Mouse (Mus musculus): ENCODE results near the gene Tulp3. TPM values are rescaled to one million over a fixed set of nuclear protein-coding genes. Genes with fewer than 3 reads are reported as not detected.

Tulp3 gene
- total and polyA plus RNA-seq, 3 experiments, result 5.3 to 19.2 TPM; not detected in 1

GRCm38 (mm10) chr6:128282126-128282525 lies 73.5 kb downstream of the Tulp3 start:
- no peak for TF ChIP-seq MYB (IDR thresholded peaks at IDR 0.05; ENCODE audit: low read depth, low read length)
- TF ChIP-seq HCFC1 (IDR thresholded peaks at IDR 0.05; ENCODE audit: low read depth, low read length), result no peak
- no peak for TF ChIP-seq GATA1 (IDR thresholded peaks at IDR 0.05; ENCODE audit: low read depth, low read length)
- TF ChIP-seq MAX (IDR thresholded peaks at IDR 0.05; ENCODE audit: low read length), result no peak
- TF ChIP-seq BHLHE40 (IDR thresholded peaks at IDR 0.05; ENCODE audit: borderline replicate concordance, low read depth, low read length), result no peak
- no peak for TF ChIP-seq E2F4 (IDR thresholded peaks at IDR 0.05; ENCODE audit: borderline replicate concordance, low read depth, low read length)
- TF ChIP-seq UBTF (IDR thresholded peaks at IDR 0.05; ENCODE audit: borderline replicate concordance, insufficient read depth, low read depth, low read length), result no peak
- no peak for TF ChIP-seq CHD1 (IDR thresholded peaks at IDR 0.05; ENCODE audit: low read depth, low read length)
- TF ChIP-seq USF2 (IDR thresholded peaks at IDR 0.05; ENCODE audit: borderline replicate concordance in 1 of 2, insufficient read depth in 1 of 2, low read depth in 1 of 2, low read length in 2 of 2), result no peak
- TF ChIP-seq JUND (IDR thresholded peaks at IDR 0.05; ENCODE audit: low read depth, low read length), result no peak
- TF ChIP-seq MAZ (IDR thresholded peaks at IDR 0.05; ENCODE audit: low read depth, low read length), result no peak
- no peak for TF ChIP-seq KAT2A (conservative IDR thresholded peaks at IDR 0.05; ENCODE audit: low read depth, low read length)
- TF ChIP-seq USF1 (IDR thresholded peaks at IDR 0.05; ENCODE audit: low read depth, low read length), result no peak
- TF ChIP-seq MAFK (IDR thresholded peaks at IDR 0.05; ENCODE audit: borderline replicate concordance, low read depth, low read length), result no peak
- TF ChIP-seq POLR2AphosphoS2 (IDR thresholded peaks at IDR 0.05; ENCODE audit: low read length), result no peak
- TF ChIP-seq TAL1 (IDR thresholded peaks at IDR 0.05; ENCODE audit: low read length), result no peak
- TF ChIP-seq SIN3A (IDR thresholded peaks at IDR 0.05; ENCODE audit: low read length), result no peak
- no peak overlapping the region for H3K9ac ChIP-seq (ENCODE audit: control insufficient read depth, low read depth, low read length, poor library complexity, severe bottlenecking)

GRCm38 (mm10) chr6:128280472-128281145 lies 75.0 kb downstream of the Tulp3 start:
- Histone ChIP-seq H3K27me3 (ENCODE audit: control insufficient read depth in 1 of 2, insufficient read depth in 2 of 2, low read length in 2 of 2) (no peaks in the 10 kb centered on the region), H3K4me3 (ENCODE audit: control insufficient read depth in 1 of 2, insufficient read depth in 1 of 2, low read depth in 2 of 2, low read length in 2 of 2) (no peak overlapping the region), H3K9ac (ENCODE audit: control insufficient read depth, low read depth, low read length, poor library complexity, severe bottlenecking) (no peak overlapping the region), H3K4me1 (ENCODE audit: control insufficient read depth in 1 of 2, insufficient read depth in 2 of 2, low read length in 2 of 2) (no peaks in the 10 kb centered on the region), H3K9me3 (replicated peaks; ENCODE audit: insufficient read depth, low read length) (no peaks in the 10 kb centered on the region), H3K36me3 (ENCODE audit: control insufficient read depth in 1 of 2, insufficient read depth in 2 of 2, low read length in 2 of 2) (no peaks in the 10 kb centered on the region), H3K27ac (ENCODE audit: control insufficient read depth, low read depth, low read length) (no peak overlapping the region), H3K79me2 (ENCODE audit: control insufficient read depth, insufficient read depth, low read length, poor library complexity) (no peaks in the 10 kb centered on the region)
- no peak for TF ChIP-seq ZKSCAN1 (IDR thresholded peaks at IDR 0.05; ENCODE audit: low read depth, low read length)
- TF ChIP-seq MAX (IDR thresholded peaks at IDR 0.05; ENCODE audit: low read length), result no peak
- TF ChIP-seq TAL1 (IDR thresholded peaks at IDR 0.05; ENCODE audit: low read length), result no peak
- no peak for TF ChIP-seq RAD21 (IDR thresholded peaks at IDR 0.05; ENCODE audit: low read depth, low read length)
- TF ChIP-seq GABPA (IDR thresholded peaks at IDR 0.05; ENCODE audit: low read depth, low read length), result no peak
- TF ChIP-seq ELF1 (IDR thresholded peaks at IDR 0.05; ENCODE audit: low read depth, low read length), result no peak
- TF ChIP-seq KAT2A (conservative IDR thresholded peaks at IDR 0.05; ENCODE audit: low read depth, low read length), result no peak
- TF ChIP-seq E2F4 (IDR thresholded peaks at IDR 0.05; ENCODE audit: borderline replicate concordance, low read depth, low read length), result no peak
- no peak for TF ChIP-seq GATA1 (IDR thresholded peaks at IDR 0.05; ENCODE audit: low read depth, low read length)
- DNase-seq (ENCODE audit: low read depth, low spot score), result no peak

More at GRCm38 (mm10) chr6:128282126-128282525, 73.5 kb downstream of the Tulp3 start:
- H3K27ac ChIP-seq (ENCODE audit: control insufficient read depth, low read depth, low read length), result no peak overlapping the region
- no peaks in the 10 kb centered on the region for H3K9me3 ChIP-seq (replicated peaks; ENCODE audit: insufficient read depth, low read length)
- no peaks in the 10 kb centered on the region for H3K4me1 ChIP-seq (ENCODE audit: control insufficient read depth in 1 of 2, insufficient read depth in 2 of 2, low read length in 2 of 2)
- H3K27me3 ChIP-seq (ENCODE audit: control insufficient read depth in 1 of 2, insufficient read depth in 2 of 2, low read length in 2 of 2), result no peaks in the 10 kb centered on the region
- no peak for DNase-seq (ENCODE audit: low read depth, low spot score)
- no peak overlapping the region for H3K4me3 ChIP-seq (ENCODE audit: control insufficient read depth in 1 of 2, insufficient read depth in 1 of 2, low read depth in 2 of 2, low read length in 2 of 2)
- H3K79me2 ChIP-seq (ENCODE audit: control insufficient read depth, insufficient read depth, low read length, poor library complexity), result no peaks in the 10 kb centered on the region
- no peaks in the 10 kb centered on the region for H3K36me3 ChIP-seq (ENCODE audit: control insufficient read depth in 1 of 2, insufficient read depth in 2 of 2, low read length in 2 of 2)

All from MEL (cell line).